Mouse (Mus musculus) adrenal gland, adult 18-20 months (tissue): ENCODE results near the gene Mug1. TPM values are rescaled to one million over a fixed set of nuclear protein-coding genes. Genes with fewer than 3 reads are reported as not detected.
"Not testable (repeated sequence)": the region's sequence is repeated elsewhere in the genome, so short reads cannot be mapped to it uniquely, and the experiment has no call there.

Experiments
- DNase-seq, 2 experiments: peaks; one replicate each; pipeline ENCODE4 v3.0.0; 2021 to 2022; ENCODE audit warnings: low spot score in 2 of 2
- long read RNA-seq, 2 experiments: library from polyadenylated mRNA; stranded (forward); transcript quantifications; one replicate each; pipeline ENCODE4 v2.0.0; 2021
- total RNA-seq, 2 experiments: library from RNA; stranded (reverse); gene quantifications; 1 replicate in 1 of 2; 2 replicates in 1 of 2; pipeline ENCODE4 v1.2.3; 2021

The Mug1 gene
- 1 to 10 TPM in 1 of 2 experiments, not detected in 1; 2.5 TPM for total RNA-seq
- long read RNA-seq, experiment 1: 0 reads
- long read RNA-seq, experiment 2: 0 reads

DNA sequence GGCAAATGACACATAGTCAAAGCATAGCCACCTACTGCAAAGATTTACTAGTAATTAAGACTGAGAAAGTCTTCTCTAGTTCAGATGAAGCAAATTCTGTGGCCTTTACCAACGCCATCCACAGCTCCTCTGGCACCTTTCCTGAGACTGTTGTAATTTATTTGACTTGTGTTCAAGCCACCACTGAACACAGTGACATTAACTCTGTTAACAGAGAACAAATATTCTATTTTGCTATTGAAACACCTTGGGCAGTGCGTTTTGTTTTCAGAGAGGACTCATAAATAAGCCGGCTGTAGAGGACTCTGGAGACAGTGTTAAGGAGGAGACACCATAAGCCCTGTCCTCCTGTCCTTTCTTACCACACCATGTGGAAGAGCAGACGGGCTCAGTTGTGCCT lies at the start of gene Mug1:
Gene Mug1, plus strand, starts transcription at position 271 of the 400 bp plus-strand sequence.
- not testable (repeated sequence) for DNase-seq

DNA sequence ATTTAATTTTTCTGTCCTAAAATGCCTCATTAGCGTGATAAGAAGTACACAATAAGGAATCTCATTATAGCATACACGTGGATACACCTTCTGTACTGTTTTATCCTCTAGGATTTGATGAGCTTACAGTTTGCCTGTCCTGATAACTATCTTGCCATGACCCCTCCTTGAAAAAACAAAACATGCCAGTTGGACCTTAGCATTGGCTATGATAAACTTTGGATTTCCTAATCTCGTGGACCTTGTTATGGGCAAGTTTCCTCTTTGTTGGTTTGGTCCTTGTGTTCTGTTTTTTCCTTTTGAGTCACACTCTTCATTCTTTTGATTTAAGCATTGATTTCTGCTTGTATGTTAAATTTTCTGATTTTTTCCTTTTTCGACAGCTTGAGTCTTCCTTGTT lies 10.3 kb upstream of the Mug1 start:
- no peak for DNase-seq

DNA sequence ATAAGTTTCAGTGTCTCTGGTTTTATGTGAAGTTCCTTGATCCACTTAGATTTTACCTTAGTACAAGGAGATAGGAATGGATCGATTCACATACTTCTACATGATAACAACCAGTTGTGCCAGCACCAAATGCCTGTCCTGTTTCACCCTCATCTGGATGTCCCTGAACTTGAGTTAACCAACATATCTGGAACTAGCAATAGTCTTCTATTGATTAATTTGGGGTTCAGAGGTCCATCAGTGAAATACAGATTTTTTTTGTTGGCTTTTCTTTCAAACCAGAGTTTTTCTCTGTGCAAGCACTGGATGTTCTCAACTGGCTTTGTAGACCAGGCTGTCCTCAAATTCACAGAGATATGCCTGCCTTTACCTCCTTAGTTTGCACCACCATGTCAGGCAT lies 2.0 kb upstream of the Mug1 start:
- no peak for DNase-seq

- DNase-seq: no peak
Measured at GRCm38 (mm10) chr6:121848378-121848777, 10.0 kb downstream of the Mug1 start.

Other genes starting within 250 kb of the Mug1 start
- gene A2m, start 203.2 kb upstream of the Mug1 start, total RNA-seq: 10 to 100 TPM in 1 of 2 experiments, 1 to 10 TPM in 1; 1.1 to 18.7 TPM
- 1 to 10 TPM in 1 of 2 experiments, not detected in 1; 3.3 TPM for gene Gm7298, start 105.6 kb upstream of the Mug1 start, total RNA-seq
- under 1 TPM in 1 of 2 experiments, not detected in 1; 0.36 TPM for gene Mug2, start 168.2 kb downstream of the Mug1 start, total RNA-seq